Mouse (Mus musculus): ENCODE results near the gene Vsir.

Vsir gene

GRCm38 (mm10) chr10:60353241-60354002, 6.8 kb downstream of the Vsir start:
- no peak for DNase-seq (ENCODE audit: low spot score in 2 of 2)

DNA sequence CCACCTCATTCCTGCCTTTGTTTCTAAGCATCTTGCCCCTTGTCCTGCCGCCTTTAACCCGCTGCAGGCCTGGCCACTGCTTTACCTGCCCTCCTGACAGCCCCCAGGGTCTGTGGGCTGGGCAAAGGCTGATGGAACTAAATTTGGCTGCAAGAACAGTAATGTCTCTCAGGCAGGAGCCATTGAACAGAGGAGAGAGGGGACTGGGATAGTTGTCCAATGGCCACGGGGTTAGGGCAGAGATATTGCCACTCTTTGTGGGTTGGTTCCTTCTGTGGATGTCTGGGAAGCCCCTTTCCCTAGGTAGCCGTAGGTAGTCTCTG, 7.3 kb downstream of the Vsir start:
- DNase-seq (ENCODE audit: low spot score in 2 of 2) = no peak

GRCm38 (mm10) chr10:60354881-60355677, 8.4 kb downstream of the Vsir start:
- peak in 1 of 2 experiments; percentile 26 for DNase-seq (ENCODE audit: low spot score in 2 of 2)

- DNase-seq (ENCODE audit: low spot score in 2 of 2) = no peak
Observed at GRCm38 (mm10) chr10:60357441-60357840, 10.8 kb downstream of the Vsir start.

GRCm38 (mm10) chr10:60357901-60358300, 11.2 kb downstream of the Vsir start:
- DNase-seq (ENCODE audit: low spot score in 2 of 2) = no peak

DNA sequence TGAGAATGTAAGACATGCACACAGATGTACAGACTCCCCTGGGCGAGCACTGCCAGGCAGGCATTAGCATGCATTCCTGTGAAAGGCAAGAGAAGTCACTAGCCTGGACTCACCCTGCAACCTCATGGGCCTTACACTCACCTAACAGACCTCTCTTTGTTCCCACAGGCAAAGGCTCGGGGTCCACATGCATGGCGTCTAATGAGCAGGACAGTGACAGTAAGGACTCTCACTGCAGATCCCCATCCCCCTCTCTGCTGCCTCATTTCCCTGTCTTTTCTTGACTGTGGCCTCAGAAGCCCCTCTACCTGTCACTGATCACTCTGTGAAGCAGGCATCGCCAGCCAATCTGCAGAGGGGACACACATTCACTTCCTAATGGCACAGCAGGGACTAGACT, 12.1 kb downstream of the Vsir start:
- no peak for DNase-seq (ENCODE audit: low spot score in 2 of 2)

DNA sequence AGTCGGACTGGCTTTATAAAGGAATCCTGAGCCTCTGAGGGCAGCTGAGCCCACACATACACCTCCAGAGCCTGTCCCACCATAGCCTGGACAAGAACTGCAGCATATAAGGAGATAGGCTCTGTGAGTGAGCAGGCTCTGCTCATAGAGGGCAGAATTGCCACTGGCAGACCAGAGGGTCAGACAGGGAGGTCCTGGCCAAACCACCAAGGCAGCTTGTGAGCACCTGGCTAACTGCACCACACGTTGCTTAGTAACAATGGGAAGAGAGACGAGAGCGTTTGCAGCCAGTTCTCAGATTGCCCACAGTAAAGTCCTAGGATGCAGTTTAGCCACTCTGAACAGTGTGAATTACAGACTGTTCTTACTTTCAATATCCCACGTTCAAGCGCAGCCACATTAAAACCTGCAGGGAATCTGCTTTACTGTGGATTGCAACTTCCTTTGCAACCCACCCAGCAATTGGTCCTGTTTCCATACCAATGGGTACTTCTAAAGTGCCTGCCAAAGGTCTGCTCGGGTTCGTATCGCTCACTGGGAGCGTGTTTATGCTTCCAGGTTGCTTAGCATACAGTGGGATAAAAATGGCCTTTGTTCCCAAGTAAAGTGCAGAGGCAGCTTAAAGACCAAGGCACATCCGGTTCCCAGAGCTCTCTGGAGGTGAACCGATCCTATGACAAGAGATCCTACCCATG, 15.1 kb downstream of the Vsir start:
- DNase-seq (ENCODE audit: low spot score in 2 of 2) = no peak

GRCm38 (mm10) chr10:60362310-60362628, 15.6 kb downstream of the Vsir start:
- DNase-seq (ENCODE audit: low spot score in 2 of 2) = no peak

GRCm38 (mm10) chr10:60363426-60363825, 16.8 kb downstream of the Vsir start:
- DNase-seq (ENCODE audit: low spot score in 2 of 2) = no peak

- DNase-seq (ENCODE audit: low spot score in 2 of 2) = no peak
Observed at GRCm38 (mm10) chr10:60367145-60367544, 20.5 kb downstream of the Vsir start.

- no peak for DNase-seq (ENCODE audit: low spot score in 2 of 2)
Observed at GRCm38 (mm10) chr10:60367904-60368303, 21.3 kb downstream of the Vsir start.

- no peak for DNase-seq (ENCODE audit: low spot score in 2 of 2)
Observed at GRCm38 (mm10) chr10:60369405-60369804, 22.8 kb downstream of the Vsir start.

DNA sequence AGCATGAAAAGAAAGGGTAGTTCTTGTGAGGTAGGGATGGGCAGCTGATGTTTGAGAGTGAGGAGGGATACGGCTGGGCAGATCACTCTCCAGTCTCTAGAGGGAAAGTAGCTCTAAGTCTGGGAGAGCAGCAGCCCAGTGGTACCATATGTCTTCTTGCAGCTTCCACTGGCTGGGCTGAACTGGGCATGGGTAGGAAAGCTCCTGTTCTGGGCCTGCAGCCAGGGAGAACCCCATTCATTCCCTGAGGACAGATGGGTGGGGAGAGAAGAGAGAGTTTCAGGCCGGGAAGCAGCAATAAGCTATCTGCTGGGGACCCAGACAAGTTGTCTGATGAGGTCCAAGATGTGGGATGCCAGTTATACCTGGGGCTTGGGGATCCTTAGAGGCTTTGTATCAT, 23.4 kb downstream of the Vsir start:
- no peak for DNase-seq (ENCODE audit: low spot score in 2 of 2)

GRCm38 (mm10) chr10:60370601-60371061, 24.0 kb downstream of the Vsir start:
- no peak for DNase-seq (ENCODE audit: low spot score in 2 of 2)

DNA sequence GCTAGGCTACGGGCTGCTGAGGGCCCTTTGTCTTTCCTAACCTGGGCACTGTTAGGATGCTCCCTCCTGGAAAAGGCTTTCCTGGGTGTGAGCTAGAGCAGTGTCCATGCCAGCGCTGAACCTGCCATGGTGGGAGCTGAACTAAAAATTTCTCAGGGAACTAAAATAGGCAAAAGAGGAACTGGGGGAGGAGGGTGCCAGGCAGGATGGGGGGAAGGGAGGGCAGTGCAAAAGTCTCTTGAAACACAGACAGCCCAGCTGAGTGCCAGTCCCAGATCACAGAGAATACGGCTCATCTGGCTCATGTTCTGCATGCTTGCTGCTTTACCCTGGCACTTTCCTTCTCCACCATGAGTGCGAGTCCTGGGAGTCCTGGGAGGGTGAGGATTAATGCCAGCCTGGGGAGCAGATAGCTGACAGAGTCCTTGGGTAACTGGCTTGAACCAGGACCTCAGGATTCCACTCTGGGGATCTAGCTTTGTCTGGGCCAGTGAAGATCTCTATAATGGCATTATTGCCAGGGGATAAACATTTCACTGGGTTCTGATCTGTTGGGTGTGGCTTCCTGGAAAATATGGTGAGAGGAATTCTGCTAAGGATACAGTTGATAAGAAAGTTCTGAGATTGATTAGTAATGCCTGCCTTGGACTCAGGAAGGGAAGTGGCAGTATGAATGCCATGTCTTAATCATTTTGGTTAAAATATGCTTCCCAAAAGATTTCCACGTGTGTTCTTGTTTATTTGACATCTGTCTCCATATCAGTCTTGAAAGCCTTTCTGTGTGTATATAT, 25.1 kb downstream of the Vsir start:
- no peak for DNase-seq (ENCODE audit: low spot score in 2 of 2)

- DNase-seq (ENCODE audit: low spot score in 2 of 2) = no peak
Observed at GRCm38 (mm10) chr10:60373543-60373936, 26.9 kb downstream of the Vsir start.

DNA sequence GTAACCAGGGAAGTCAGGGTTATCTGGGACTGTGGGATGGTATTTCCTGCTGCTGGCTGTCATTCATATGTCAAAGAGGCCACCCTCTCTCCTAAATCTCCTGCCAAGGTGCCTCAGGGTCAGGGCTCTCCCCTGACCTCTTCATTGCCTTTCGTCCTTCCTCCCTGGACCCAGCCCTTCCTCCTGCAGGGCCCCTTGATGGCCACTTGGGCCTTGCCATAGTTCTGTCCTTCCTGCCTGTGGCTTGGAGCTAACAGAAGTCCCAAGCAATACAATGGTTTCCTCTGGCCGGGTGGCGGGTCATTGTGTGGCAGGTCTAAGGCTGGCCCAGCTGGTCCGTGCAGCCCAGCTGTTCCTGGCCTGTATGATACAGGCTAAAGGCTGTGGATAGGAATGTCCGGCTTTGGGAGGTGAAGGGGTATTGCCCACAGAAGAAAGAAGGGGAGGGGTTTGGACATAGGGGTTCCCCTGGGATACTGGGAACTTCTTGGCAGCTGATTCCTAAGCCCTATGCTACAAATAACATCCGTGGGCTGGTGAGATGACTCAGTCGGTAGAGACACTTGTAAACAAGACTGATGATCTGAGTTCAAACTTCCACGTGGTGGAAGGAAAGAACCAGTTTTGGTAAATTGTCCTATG, 27.4 kb downstream of the Vsir start:
- DNase-seq (ENCODE audit: low spot score in 2 of 2) = peak in 1 of 2 experiments; percentile 25

DNA sequence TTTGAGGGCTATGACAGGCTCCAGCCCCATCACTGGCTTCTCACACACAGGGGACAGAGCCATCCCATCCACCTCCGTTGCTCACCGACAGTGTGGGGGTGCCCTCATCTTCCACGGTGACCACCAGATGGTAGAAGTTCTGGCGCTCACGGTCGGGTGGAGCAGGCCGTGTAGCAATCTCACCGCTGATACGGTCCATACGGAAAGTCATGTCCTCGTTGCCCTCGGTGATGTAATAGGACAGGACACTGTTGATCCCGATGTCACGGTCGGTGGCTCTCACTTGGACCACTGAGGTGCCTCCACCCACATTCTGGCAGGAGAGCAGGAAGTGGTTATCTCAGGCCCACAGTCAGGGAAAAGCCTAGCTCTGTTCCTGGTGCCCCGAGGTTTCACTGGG, 30.1 kb downstream of the Vsir start:
- DNase-seq (ENCODE audit: low spot score in 2 of 2) = no peak

DNA sequence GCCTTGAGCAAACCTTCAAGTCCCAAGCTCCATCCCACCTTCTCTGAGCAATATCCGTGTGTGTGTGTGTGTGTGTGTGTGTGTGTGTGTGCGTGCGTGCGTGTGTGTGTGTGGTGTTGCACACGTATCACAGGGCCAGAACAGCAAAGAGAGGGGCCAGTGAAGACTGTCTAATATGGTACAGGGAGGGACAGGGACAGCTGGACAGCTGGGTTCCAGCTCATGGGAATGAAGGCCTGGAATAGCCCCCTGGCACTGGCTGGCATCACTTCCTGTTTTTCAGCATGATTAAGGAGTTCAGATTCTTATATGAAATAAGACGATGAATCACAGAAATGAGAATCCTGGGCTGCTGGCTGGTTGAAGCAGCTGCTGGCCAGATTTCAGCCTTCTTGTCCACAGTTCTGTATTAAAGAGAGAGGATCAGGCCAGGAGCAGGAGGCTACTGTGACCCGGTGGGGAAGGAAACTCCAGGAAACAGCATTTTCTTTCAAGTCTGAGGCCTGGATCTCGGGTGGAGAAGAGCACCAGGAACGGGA, 32.8 kb downstream of the Vsir start:
- no peak for DNase-seq (ENCODE audit: low spot score in 2 of 2)

DNA sequence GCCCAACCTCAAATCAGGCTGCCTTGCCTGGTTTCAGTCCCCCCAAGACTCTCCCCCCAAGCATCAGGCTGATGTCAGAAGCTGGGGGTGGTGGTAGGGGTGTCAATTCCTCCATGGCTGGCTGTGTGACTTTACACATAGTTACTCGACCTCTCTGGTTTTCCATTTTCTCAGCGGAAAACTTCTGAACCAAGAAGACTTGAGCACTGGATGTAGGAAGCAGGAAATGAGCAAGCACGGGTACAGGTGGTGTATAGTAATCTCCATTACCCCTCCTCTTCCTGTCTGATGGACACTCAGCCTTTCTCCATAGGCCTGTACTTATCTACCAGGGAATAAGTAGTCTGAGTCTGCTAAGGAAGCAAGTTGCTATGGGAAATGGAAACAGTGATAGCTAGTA, 33.6 kb downstream of the Vsir start:
- no peak for DNase-seq (ENCODE audit: low spot score in 2 of 2)

Data from right cerebral cortex, adult 2 months (tissue).